Mouse (Mus musculus) mammary gland, adult 2 months (tissue): Measurements from ENCODE around the gene Zfp946. TPM values are rescaled to one million over a fixed set of nuclear protein-coding genes. Genes with fewer than 3 reads are reported as not detected.

Experiments
- polyA plus RNA-seq: library from polyadenylated mRNA; depleted of rRNA; stranded (reverse); fragments of >200 nt; gene quantifications from 2 replicates; pipeline ENCODE4 v1.2.3, GENCODE M21; 2012; ENCODE audit warnings: low replicate concordance; rRNA removed

Zfp946 gene
- polyA plus RNA-seq, result 1.6 and 2.4 TPM in 2 replicates

DNA sequence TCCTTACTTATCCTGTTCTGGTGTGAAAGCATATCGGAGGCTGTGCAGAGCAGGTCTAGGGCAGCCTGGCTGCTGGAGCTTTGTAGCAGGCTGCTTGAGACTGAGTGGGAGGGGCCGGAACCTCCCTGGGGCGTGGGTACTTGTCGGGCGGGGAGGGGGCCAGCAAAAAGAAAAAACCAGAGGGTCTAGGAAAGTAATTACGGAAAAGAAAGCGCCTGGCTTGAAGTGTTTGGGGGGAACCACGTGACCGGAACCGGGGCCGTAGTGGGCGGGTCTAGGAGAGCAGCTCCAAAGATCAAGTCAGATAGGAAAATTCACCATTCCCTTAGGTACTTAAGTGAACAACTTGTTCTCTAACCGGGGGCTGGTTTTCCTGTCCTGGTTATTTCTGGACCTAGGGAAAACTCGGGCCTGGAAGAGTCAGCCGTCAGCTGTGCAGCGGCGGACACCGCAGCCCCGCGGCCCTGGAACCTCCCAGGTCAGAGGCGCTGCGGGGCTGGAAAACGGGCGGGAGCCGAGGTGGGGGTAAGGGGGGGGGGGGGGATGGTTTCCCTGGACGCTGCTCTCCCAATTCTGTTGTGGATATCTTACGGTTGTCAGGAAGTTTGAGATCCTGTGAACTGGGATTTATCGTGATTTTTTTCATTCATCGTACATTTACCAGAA lies at the start of gene Zfp946:
Gene Zfp946, plus strand, starts transcription at position 271 of the 666 bp plus-strand sequence.

Other genes starting within 250 kb of the Zfp946 start
- gene Zfp994, start 198.6 kb upstream of the Zfp946 start, polyA plus RNA-seq, result 0.11 and 0.47 TPM in 2 replicates
- 0.39 and 0.88 TPM in 2 replicates for gene CT030661.1, start 109.4 kb upstream of the Zfp946 start, polyA plus RNA-seq
- 2.7 and 3.3 TPM in 2 replicates for gene Zfp944, start 62.8 kb upstream of the Zfp946 start, polyA plus RNA-seq
- 0.60 and 1.0 TPM in 2 replicates for gene Zfp758, start 62.8 kb upstream of the Zfp946 start, polyA plus RNA-seq
- not detected in 2 replicates for gene Vmn2r111, start 149.3 kb downstream of the Zfp946 start, polyA plus RNA-seq
- gene Vmn2r112, start 176.7 kb downstream of the Zfp946 start, polyA plus RNA-seq, result not detected in 2 replicates